Mouse (Mus musculus): ENCODE data around the gene Tex261. TPM values are rescaled to one million over a fixed set of nuclear protein-coding genes. Genes with fewer than 3 reads are reported as not detected.

The Tex261 gene
- total RNA-seq, 1 experiment from 2014 or later = 28.5 TPM

Other genes with a start within 250 kb of the Tex261 start
- gene Actg2, start 239.5 kb downstream of the Tex261 start, total RNA-seq (2017) = 0.97 TPM in 1 of 3 replicates, not detected in the others
- 3.2 to 19.3 TPM (median 3.9 TPM) in 3 replicates for gene Stambp, start 203.1 kb downstream of the Tex261 start, total RNA-seq (2017)
- not detected in 3 replicates for gene Clec4f, start 119.6 kb downstream of the Tex261 start, total RNA-seq (2017)
- gene Cd207, start 98.0 kb downstream of the Tex261 start, total RNA-seq (2017) = not detected in 3 replicates
- gene Vax2, start 64.5 kb downstream of the Tex261 start, total RNA-seq (2017) = not detected in 3 replicates
- not detected in 3 replicates for gene Atp6v1b1, start 32.8 kb downstream of the Tex261 start, total RNA-seq (2017)
- gene Ankrd53, start 13.2 kb downstream of the Tex261 start, total RNA-seq (2017) = not detected in 3 replicates
- 24.2 to 28.4 TPM (median 24.6 TPM) in 3 replicates for gene Nagk, start 19.2 kb upstream of the Tex261 start, total RNA-seq (2017)
- gene Paip2b, start 55.9 kb upstream of the Tex261 start, total RNA-seq (2017) = 16.8 to 28.8 TPM (median 20.6 TPM) in 3 replicates
- 186 to 334 TPM (median 275 TPM) in 3 replicates for gene Zfp638, start 91.3 kb upstream of the Tex261 start, total RNA-seq (2017)
- not detected in 3 replicates for gene Dysf, start 232.8 kb upstream of the Tex261 start, total RNA-seq (2017)